Mouse (Mus musculus): ENCODE data around the gene Irf8.

GRCm38 (mm10) chr8:120804741-120805140 lies 68.6 kb downstream of the Irf8 start:
- no peak for TF ChIP-seq RCOR1 (IDR thresholded peaks at IDR 0.05; ENCODE audit: low read depth, low read length)
- no peak for TF ChIP-seq POLR2A (IDR thresholded peaks at IDR 0.05; ENCODE audit: control insufficient read depth in 1 of 2, insufficient read depth in 1 of 2, low read depth in 1 of 2, low read length in 2 of 2, poor library complexity in 1 of 2)
- TF ChIP-seq CHD1 (IDR thresholded peaks at IDR 0.05; ENCODE audit: low read depth, low read length), result no peak
- no peak for TF ChIP-seq MAZ (IDR thresholded peaks at IDR 0.05; ENCODE audit: low read depth, low read length)
- no peak for TF ChIP-seq ELF1 (IDR thresholded peaks at IDR 0.05; ENCODE audit: low read depth, low read length)
- TF ChIP-seq TAL1 (IDR thresholded peaks at IDR 0.05; ENCODE audit: low read length), result no peak

Data from MEL (cell line).